Mouse (Mus musculus) lung, embryonic 14.5 days (tissue): ENCODE data around the gene Zfp688. TPM values are rescaled to one million over a fixed set of nuclear protein-coding genes. Genes with fewer than 3 reads are reported as not detected.

ENCODE experiments used
- ATAC-seq: fragments of 200-750 bp; cut with Nextera tagmentation; 2 replicates; pipeline ENCODE4 v1.8.0; 2017; ENCODE audit warnings: mild to moderate bottlenecking, moderate TSS enrichment, moderate library complexity; ENCODE audit not compliant: insufficient read depth
- DNase-seq: peaks from one replicate; pipeline ENCODE4 v3.0.0-alpha.2; 2015
- H3K27ac ChIP-seq: fragments of 300-500 bp; sonication (generic); 2 replicates; pipeline ENCODE4 v1.5.1; 2014; ENCODE audit warnings: low read depth, mild to moderate bottlenecking, moderate library complexity
- H3K27me3 ChIP-seq: fragments of 300-500 bp; sonication (generic); 2 replicates; pipeline ENCODE4 v1.6.1; 2014; ENCODE audit warnings: low read length, control low read depth; ENCODE audit not compliant: insufficient read depth
- H3K36me3 ChIP-seq: fragments of 300-500 bp; sonication (generic); 2 replicates; pipeline ENCODE4 v1.6.1; 2014; ENCODE audit warnings: control low read depth; ENCODE audit not compliant: insufficient read depth
- H3K4me1 ChIP-seq: fragments of 300-500 bp; sonication (generic); 2 replicates; pipeline ENCODE4 v1.6.1; 2014; ENCODE audit warnings: antibody characterized with exemption, control low read depth; ENCODE audit not compliant: insufficient read depth
- H3K4me2 ChIP-seq: fragments of 300-500 bp; sonication (generic); 2 replicates; pipeline ENCODE4 v1.6.1; 2014; ENCODE audit warnings: mild to moderate bottlenecking
- H3K4me3 ChIP-seq: fragments of 300-500 bp; sonication (generic); 2 replicates; pipeline ENCODE4 v1.5.1; 2014; ENCODE audit warnings: low read depth, low read length
- H3K9ac ChIP-seq: fragments of 300-500 bp; sonication (generic); 2 replicates; pipeline ENCODE4 v1.6.1; 2014
- H3K9me3 ChIP-seq: fragments of 300-500 bp; sonication (generic); 2 replicates; pipeline ENCODE4 v1.6.1; 2016; ENCODE audit warnings: low read depth, low read length, control low read depth
- CTCF ChIP-seq: IDR thresholded peaks from 2 replicates; pipeline ENCODE4 v1.5.1; 2016; ENCODE audit warnings: antibody characterized with exemption, low read depth
- WGBS: fragments of 180-500 bp; shearing (Covaris S2); extraction: QIAGEN DNeasy Blood & Tissue Kit; methylation state at CpG from one replicate; pipeline ENCODE4 v1.1.7; 2014; 5-methylcytosine and 5-hydroxymethylcytosine counted together
- polyA plus RNA-seq: library from polyadenylated mRNA; unstranded; fragments of >200 nt; fragmentation: Nextera tagmentation; extraction: Ambion mirVana; gene quantifications from 2 replicates; pipeline ENCODE4 v1.2.1, GENCODE M21; 2014

The Zfp688 gene
- polyA plus RNA-seq, 1 experiment from 2014 or later, result 21.6 TPM

DNA sequence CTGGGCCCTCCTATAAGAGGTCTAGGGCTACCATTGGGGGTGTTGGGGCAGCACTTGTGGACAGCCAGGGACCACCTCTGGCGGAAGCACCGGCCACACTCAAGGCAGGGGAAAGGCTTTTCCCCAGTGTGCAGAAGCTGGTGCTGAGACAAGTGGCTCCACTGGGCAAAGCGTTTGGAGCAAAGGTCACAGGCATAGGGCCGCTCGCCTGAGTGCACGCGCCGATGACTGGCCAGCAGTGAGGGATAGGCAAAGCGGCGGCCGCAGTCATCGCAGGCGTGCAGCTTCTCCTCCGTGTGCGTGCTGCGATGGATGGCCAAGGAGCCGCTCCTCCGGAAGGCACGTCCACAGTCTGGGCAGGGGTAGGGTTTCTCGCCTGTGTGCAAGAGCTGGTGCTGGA is 22.1 kb upstream of the Zfp688 start:
- Histone ChIP-seq H3K27ac (no peak overlapping the region), H3K4me2 (no peak overlapping the region), H3K27me3 (no peaks in the 10 kb centered on the region), H3K9me3 (no peaks in the 10 kb centered on the region), H3K4me3 (no peak overlapping the region), H3K4me1 (no peaks in the 10 kb centered on the region), H3K9ac (no peak overlapping the region), H3K36me3 (peaks cover 38% of the 10 kb centered on the region)
- ATAC-seq, result no peak
- 89% methylated on average over 20 of the region's 20 CpGs for WGBS
- DNase-seq, result no peak
- no peak for TF ChIP-seq CTCF

DNA sequence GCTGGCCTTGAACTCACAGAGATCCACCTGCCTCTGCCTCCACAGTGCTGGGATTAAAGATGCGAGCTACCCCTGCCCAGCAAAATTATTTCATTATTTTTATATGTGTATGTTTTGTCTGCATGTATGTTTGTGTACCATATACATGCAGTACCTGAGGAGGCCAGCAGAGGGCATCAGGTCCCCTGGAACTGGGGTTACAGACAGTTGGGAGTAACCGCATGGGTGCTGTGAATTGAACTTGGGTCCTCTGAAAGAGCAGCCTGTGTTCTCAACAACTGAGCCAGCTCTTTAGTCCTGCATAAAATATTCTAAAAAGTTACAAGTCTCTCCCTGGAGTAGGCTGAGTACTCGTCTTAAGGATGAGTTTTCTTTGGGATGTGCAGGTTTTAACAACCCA is 15.9 kb upstream of the Zfp688 start:
- Histone ChIP-seq H3K4me3 (no peak overlapping the region), H3K27ac (no peak overlapping the region), H3K4me2 (no peak overlapping the region), H3K4me1 (no peaks in the 10 kb centered on the region), H3K9ac (no peak overlapping the region), H3K27me3 (no peaks in the 10 kb centered on the region), H3K36me3 (peaks cover 8% of the 10 kb centered on the region; the same call in 1 of the 2 replicates), H3K9me3 (peaks cover 6% of the 10 kb centered on the region; the same call in 1 of the 2 replicates)
- peak; percentile 23 for DNase-seq
- TF ChIP-seq CTCF, result peak; percentile 51
- WGBS, result 90% methylated on average over 3 of the region's 3 CpGs
- no peak for ATAC-seq

DNA sequence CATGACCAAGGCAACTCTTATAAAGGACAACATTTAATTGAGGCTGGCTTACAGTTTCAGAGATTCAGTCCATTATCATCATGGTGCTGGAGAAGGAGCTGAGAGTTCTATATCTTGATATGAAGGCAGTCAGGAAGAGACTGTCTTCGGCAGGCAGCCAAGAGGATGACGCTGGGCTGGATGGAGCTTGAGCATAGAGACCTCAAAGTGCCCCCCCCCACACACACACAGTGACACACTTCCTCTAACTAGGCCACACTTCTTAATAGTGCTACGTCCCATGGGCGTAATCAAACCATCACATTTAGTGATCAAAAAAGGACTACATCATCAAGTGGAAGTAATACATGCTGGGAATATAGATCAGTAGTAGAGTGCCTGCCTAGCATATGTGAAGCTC is 13.3 kb upstream of the Zfp688 start:
- H3K4me1 ChIP-seq, result no peaks in the 10 kb centered on the region
- no peak for TF ChIP-seq CTCF
- H3K9ac ChIP-seq, result no peak overlapping the region
- WGBS, result 83% methylated on average over 4 of the region's 4 CpGs
- H3K27ac ChIP-seq, result no peak overlapping the region
- no peaks in the 10 kb centered on the region for H3K36me3 ChIP-seq
- no peak overlapping the region for H3K4me3 ChIP-seq
- no peak overlapping the region for H3K4me2 ChIP-seq
- no peaks in the 10 kb centered on the region for H3K27me3 ChIP-seq
- DNase-seq (no peak), ATAC-seq (no peak)
- peaks cover 6% of the 10 kb centered on the region; the same call in 1 of the 2 replicates for H3K9me3 ChIP-seq

DNA sequence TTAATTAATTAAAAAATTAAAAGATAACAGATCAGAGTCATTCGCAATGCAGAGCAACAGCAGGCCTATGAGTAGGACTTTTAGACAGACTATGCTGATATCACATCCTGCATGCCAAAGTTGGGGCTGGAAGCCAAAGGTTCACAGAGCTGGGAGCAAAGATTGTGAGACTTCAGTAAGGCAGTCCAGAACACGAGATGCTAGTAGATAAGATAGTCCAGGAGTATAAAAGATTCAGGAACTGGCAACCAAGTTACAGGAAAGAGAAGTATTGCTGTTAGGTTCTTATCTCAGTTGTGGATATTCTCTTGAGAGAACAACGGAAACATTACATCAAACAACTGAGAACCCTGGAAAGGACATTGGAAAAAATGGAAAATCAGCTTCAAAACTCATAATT is 4.5 kb upstream of the Zfp688 start:
- H3K4me1 ChIP-seq, result no peaks in the 10 kb centered on the region
- H3K9me3 ChIP-seq, result no peaks in the 10 kb centered on the region
- no peak overlapping the region for H3K27ac ChIP-seq
- no peak overlapping the region for H3K4me2 ChIP-seq
- H3K27me3 ChIP-seq, result peaks cover 12% of the 10 kb centered on the region; the same call in 1 of the 2 replicates
- H3K36me3 ChIP-seq, result no peaks in the 10 kb centered on the region
- TF ChIP-seq CTCF, result no peak
- 57% methylated on average over 3 of the region's 3 CpGs for WGBS
- no peak overlapping the region for H3K9ac ChIP-seq
- DNase-seq, result no peak
- H3K4me3 ChIP-seq, result no peak overlapping the region
- ATAC-seq, result no peak

DNA sequence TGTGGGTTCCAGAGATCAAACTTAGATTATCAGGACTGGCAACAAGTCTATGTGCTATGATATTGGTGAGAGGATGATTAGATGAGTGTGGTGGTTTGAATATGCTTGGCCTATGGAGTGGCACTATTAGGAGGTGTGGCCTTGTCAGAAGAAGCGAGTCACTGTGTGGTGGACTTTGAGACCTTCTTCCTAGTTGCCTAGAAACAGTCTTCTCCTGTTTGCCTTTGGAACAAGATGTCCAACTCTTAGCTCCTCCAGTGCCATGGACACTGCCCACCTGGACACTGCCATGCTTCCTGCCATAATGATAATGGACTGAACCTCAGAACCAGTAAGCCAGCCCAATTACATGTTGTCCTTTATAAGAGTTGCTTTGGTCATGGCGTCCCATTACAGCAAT is 4.0 kb upstream of the Zfp688 start:
- no peaks in the 10 kb centered on the region for H3K4me1 ChIP-seq
- H3K27me3 ChIP-seq, result peaks cover 12% of the 10 kb centered on the region; the same call in 1 of the 2 replicates
- no peak overlapping the region for H3K4me2 ChIP-seq
- WGBS, result 80% methylated on average over 2 of the region's 2 CpGs
- ATAC-seq (no peak), DNase-seq (no peak)
- no peak overlapping the region for H3K4me3 ChIP-seq
- TF ChIP-seq CTCF, result no peak
- H3K9ac ChIP-seq, result no peak overlapping the region
- H3K36me3 ChIP-seq, result no peaks in the 10 kb centered on the region
- no peaks in the 10 kb centered on the region for H3K9me3 ChIP-seq
- H3K27ac ChIP-seq, result no peak overlapping the region

DNA sequence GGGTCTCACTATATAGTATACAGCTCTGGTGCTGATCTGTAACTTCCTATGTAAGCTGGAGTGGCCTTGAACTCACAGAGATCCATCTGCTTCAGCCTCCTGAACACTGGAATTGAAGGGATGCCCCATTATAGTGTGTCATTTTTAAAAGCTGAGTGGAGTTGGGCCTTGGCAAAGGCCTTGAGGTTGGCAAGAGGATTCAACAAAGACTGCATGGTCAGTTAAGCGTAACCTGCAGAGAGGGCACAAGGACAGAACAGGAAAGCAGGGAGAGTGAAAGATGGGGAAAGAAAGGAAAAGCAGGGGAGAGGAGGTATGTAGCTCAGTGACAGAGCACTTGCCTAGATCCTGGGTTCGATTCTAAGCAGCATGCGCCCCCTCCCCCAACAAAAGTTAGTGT is 3.4 kb upstream of the Zfp688 start:
- H3K9ac ChIP-seq, result no peak overlapping the region
- no peak overlapping the region for H3K4me2 ChIP-seq
- H3K4me3 ChIP-seq, result no peak overlapping the region
- peaks cover 12% of the 10 kb centered on the region; the same call in 1 of the 2 replicates for H3K27me3 ChIP-seq
- no peaks in the 10 kb centered on the region for H3K36me3 ChIP-seq
- no peak for ATAC-seq
- no peak for TF ChIP-seq CTCF
- no peak for DNase-seq
- 81% methylated on average over 3 of the region's 3 CpGs for WGBS
- no peaks in the 10 kb centered on the region for H3K4me1 ChIP-seq
- H3K9me3 ChIP-seq, result no peaks in the 10 kb centered on the region
- no peak overlapping the region for H3K27ac ChIP-seq

DNA sequence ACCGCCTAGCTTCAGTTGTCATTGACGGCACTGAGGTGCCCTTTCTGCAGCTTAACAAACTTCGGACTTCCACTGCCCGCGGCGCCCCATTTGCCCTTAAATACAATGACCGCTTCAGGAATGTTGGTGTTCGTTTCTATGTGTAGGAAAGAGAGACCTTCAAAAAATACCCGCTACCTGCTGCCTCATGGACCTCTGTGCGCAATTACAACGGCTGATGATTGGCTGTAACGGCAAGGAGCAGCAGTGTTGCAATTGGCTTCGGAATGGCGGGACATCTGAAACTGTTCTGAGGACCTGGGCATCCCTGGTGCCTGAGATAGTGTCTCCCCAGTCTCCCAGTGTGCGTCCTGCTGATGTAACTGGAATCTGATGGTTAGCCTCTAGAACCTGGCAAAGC is 379 bp upstream of the Zfp688 start:
- no peak overlapping the region for H3K27ac ChIP-seq
- H3K4me1 ChIP-seq, result no peaks in the 10 kb centered on the region
- peaks cover 12% of the 10 kb centered on the region; the same call in 1 of the 2 replicates for H3K27me3 ChIP-seq
- H3K9ac ChIP-seq, result peak overlapping the region; percentile 85
- H3K9me3 ChIP-seq, result no peaks in the 10 kb centered on the region
- peak overlapping the region; percentile 97 for H3K4me2 ChIP-seq
- WGBS, result under 1% methylated on average over 15 of the region's 15 CpGs
- H3K36me3 ChIP-seq, result peaks cover 9% of the 10 kb centered on the region; the same call in 1 of the 2 replicates
- TF ChIP-seq CTCF, result no peak
- ATAC-seq, result peak; percentile 36; the same call in 1 of the 2 replicates
- no peak for DNase-seq
- peak overlapping the region; percentile 75 for H3K4me3 ChIP-seq

DNA sequence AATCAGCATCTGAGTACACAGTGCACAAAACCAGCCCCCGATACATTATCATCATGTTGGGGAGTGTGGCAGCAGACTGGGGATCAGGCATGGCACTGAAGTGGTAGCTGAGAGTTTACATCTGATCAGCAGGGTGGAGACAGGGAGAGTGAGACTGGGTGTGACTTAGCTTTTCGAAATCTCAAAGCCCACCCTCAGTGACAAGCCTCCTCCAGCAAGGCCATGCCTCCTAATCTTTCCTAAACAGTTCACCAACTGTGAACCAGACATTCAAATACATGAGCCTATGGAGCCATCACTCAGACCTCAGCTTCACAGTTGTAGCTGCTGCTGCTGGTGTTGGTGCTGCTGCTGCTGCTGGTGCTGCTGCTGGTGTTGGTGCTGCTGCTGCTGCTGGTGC is 10.4 kb downstream of the Zfp688 start:
- no peaks in the 10 kb centered on the region for H3K4me1 ChIP-seq
- no peak overlapping the region for H3K9ac ChIP-seq
- no peak for TF ChIP-seq CTCF
- no peaks in the 10 kb centered on the region for H3K9me3 ChIP-seq
- H3K27ac ChIP-seq, result no peak overlapping the region
- DNase-seq (no peak), ATAC-seq (no peak)
- no peaks in the 10 kb centered on the region for H3K27me3 ChIP-seq
- H3K4me2 ChIP-seq, result no peak overlapping the region
- no peaks in the 10 kb centered on the region for H3K36me3 ChIP-seq
- WGBS, result 77% methylated on average over 2 of the region's 2 CpGs
- H3K4me3 ChIP-seq, result no peak overlapping the region
